ENCODE assay signal across 8 mouse cellular contexts in genomic region chr4:154026441-154026761, GRCm38 (mm10). TPM values are rescaled to one million over a fixed set of nuclear protein-coding genes. Genes with fewer than 3 reads are reported as not detected.
DNase-seq lines count a peak whose midpoint lies in the region; ATAC-seq and TF ChIP-seq lines count a peak whose summit lies in the region.

No protein-coding gene starts in this region.

- 30% methylated on average over 2 of the region's 2 CpGs for WGBS in cerebellum, adult 2 months
- WGBS in lung, postnatal 0 days: 21% methylated on average over 2 of the region's 2 CpGs
- 18% methylated on average over 2 of the region's 2 CpGs for WGBS in liver, embryonic 11.5 days
- 21% methylated on average over 2 of the region's 2 CpGs for WGBS in stomach, embryonic 16.5 days

- H3K27me3 ChIP-seq in cerebellum, adult 2 months (ENCODE audit: control insufficient read depth, insufficient read depth, low read length): no peaks in the 10 kb centered on the region
- H3K27me3 ChIP-seq in lung, postnatal 0 days (replicated peaks; ENCODE audit: insufficient read depth, low read length): no peaks in the 10 kb centered on the region
- no peaks in the 10 kb centered on the region for H3K27me3 ChIP-seq in liver, embryonic 11.5 days (replicated peaks; ENCODE audit: control insufficient read depth, insufficient read depth, low read length)
- H3K27me3 ChIP-seq in stomach, embryonic 16.5 days (ENCODE audit: control insufficient read depth, insufficient read depth, low read length): no peaks in the 10 kb centered on the region

- no peaks in the 10 kb centered on the region for H3K4me1 ChIP-seq in cerebellum, adult 2 months (ENCODE audit: control insufficient read depth, insufficient read depth, low read length)
- H3K4me1 ChIP-seq in lung, postnatal 0 days (ENCODE audit: insufficient read depth, low read depth, low read length): peaks cover 14% of the 10 kb centered on the region
- H3K4me1 ChIP-seq in liver, embryonic 11.5 days (replicated peaks; ENCODE audit: control insufficient read depth, insufficient read depth, low read length): peaks cover 49% of the 10 kb centered on the region
- peaks cover 39% of the 10 kb centered on the region for H3K4me1 ChIP-seq in stomach, embryonic 16.5 days (ENCODE audit: control insufficient read depth, insufficient read depth, low read length)

- no peak for TF ChIP-seq CTCF in cerebellum, adult 2 months (IDR thresholded peaks at IDR 0.05; ENCODE audit: borderline replicate concordance, insufficient read depth, low read depth, low read length)
- TF ChIP-seq CTCF in lung, postnatal 0 days (IDR thresholded peaks at IDR 0.05): no peak

- H3K4me2 ChIP-seq in lung, postnatal 0 days (replicated peaks; ENCODE audit: low read depth, low read length): peak overlapping the region; percentile 66
- peak overlapping the region; percentile 88 for H3K4me2 ChIP-seq in liver, embryonic 11.5 days
- H3K4me2 ChIP-seq in stomach, embryonic 16.5 days (ENCODE audit: low read depth, low read length): peak overlapping the region; percentile 81

- 0 out of 2 replicates have a peak, but pooled peaks cover 4% of the 10 kb centered on the region for H3K36me3 ChIP-seq in lung, postnatal 0 days (ENCODE audit: insufficient read depth, low read length)
- H3K36me3 ChIP-seq in liver, embryonic 11.5 days (ENCODE audit: control insufficient read depth, insufficient read depth, low read length): peaks cover 14% of the 10 kb centered on the region
- H3K36me3 ChIP-seq in stomach, embryonic 16.5 days (ENCODE audit: control insufficient read depth, insufficient read depth, low read length): 0 out of 2 replicates have a peak, but pooled peaks cover 4% of the 10 kb centered on the region

- no peak for TF ChIP-seq EP300 in lung, postnatal 0 days (IDR thresholded peaks at IDR 0.05)

- no peak for ATAC-seq in lung, postnatal 0 days
- no peak for ATAC-seq in liver, embryonic 11.5 days (replicated peaks; ENCODE audit: low FRiP score)
- ATAC-seq in stomach, embryonic 16.5 days (ENCODE audit: insufficient read depth, low FRiP score): no peak
- ATAC-seq in frontal cortex, adult (ENCODE audit: low TSS enrichment): no peak

- no peak overlapping the region for H3K9ac ChIP-seq in lung, postnatal 0 days (replicated peaks; ENCODE audit: low read depth)
- peak overlapping the region; percentile 92 for H3K9ac ChIP-seq in liver, embryonic 11.5 days (ENCODE audit: low read depth, low read length)
- H3K9ac ChIP-seq in stomach, embryonic 16.5 days (ENCODE audit: low read length): peak overlapping the region; percentile 77

- H3K9me3 ChIP-seq in lung, postnatal 0 days (ENCODE audit: low read length): no peaks in the 10 kb centered on the region
- no peaks in the 10 kb centered on the region for H3K9me3 ChIP-seq in liver, embryonic 11.5 days (ENCODE audit: control insufficient read depth, low read length)
- H3K9me3 ChIP-seq in stomach, embryonic 16.5 days (replicated peaks; ENCODE audit: control insufficient read depth, low read length): no peaks in the 10 kb centered on the region

- H3K27ac ChIP-seq in cerebellum, adult 2 months (ENCODE audit: insufficient read depth, low read length): no peak overlapping the region
- no peak overlapping the region for H3K27ac ChIP-seq in lung, postnatal 0 days (ENCODE audit: low read length)
- H3K27ac ChIP-seq in liver, embryonic 11.5 days (ENCODE audit: low read depth, low read length): peak overlapping the region; percentile 94; the same call in 1 of the 2 replicates
- no peak overlapping the region for H3K27ac ChIP-seq in stomach, embryonic 16.5 days (ENCODE audit: low read length)

- DNase-seq in cerebellum, adult 2 months: no peak
- no peak for DNase-seq in cerebellum, adult 18-20 months
- no peak for DNase-seq in lung, postnatal 0 days (ENCODE audit: low spot score)
- DNase-seq in lung, postnatal 36 days: no peak
- DNase-seq in liver, embryonic 11.5 days (ENCODE audit: low spot score): no peak
- DNase-seq in c-Kit-positive CD71-positive TER-119-positive erythroid progenitor cells, embryonic 14.5 days (ENCODE audit: low spot score): no peak

- no peak for TF ChIP-seq POLR2A in cerebellum, adult 2 months (IDR thresholded peaks at IDR 0.05; ENCODE audit: borderline replicate concordance, insufficient read depth, low read length)

- peak overlapping the region; percentile 56 for H3K4me3 ChIP-seq in cerebellum, adult 2 months (replicated peaks; ENCODE audit: insufficient read depth, low read depth, low read length)
- peak overlapping the region; percentile 43 for H3K4me3 ChIP-seq in lung, postnatal 0 days (ENCODE audit: low read depth, low read length)
- peak overlapping the region; percentile 81 for H3K4me3 ChIP-seq in liver, embryonic 11.5 days (ENCODE audit: low read depth, low read length)
- H3K4me3 ChIP-seq in stomach, embryonic 16.5 days (replicated peaks; ENCODE audit: low read length): peak overlapping the region; percentile 65

RNA-seq across cellular contexts. Expression of gene Smim1, which starts 0.4 kb away (rescaled TPM):
- 35.5 and 39.6 TPM in 2 replicates for polyA plus RNA-seq in cerebellum, adult 2 months (2012; rRNA removed)
- 57.9 and 59.4 TPM in 2 replicates for polyA plus RNA-seq in lung, postnatal 0 days (2015; fragmentation: Nextera tagmentation; extraction: Ambion mirVana)
- 414 and 426 TPM in 2 replicates for polyA plus RNA-seq in liver, embryonic 11.5 days (2014; fragmentation: Nextera tagmentation; extraction: Ambion mirVana)
- polyA plus RNA-seq in stomach, embryonic 16.5 days (2015; fragmentation: Nextera tagmentation; extraction: Ambion mirVana): 58.7 and 63.0 TPM in 2 replicates

RNA-seq across cellular contexts. Expression of gene Lrrc47, which starts 14.9 kb away (rescaled TPM):
- 44.8 and 45.0 TPM in 2 replicates for polyA plus RNA-seq in cerebellum, adult 2 months (2012; rRNA removed)
- polyA plus RNA-seq in lung, postnatal 0 days (2015; fragmentation: Nextera tagmentation; extraction: Ambion mirVana): 15.2 and 15.4 TPM in 2 replicates
- 20.3 and 22.5 TPM in 2 replicates for polyA plus RNA-seq in liver, embryonic 11.5 days (2014; fragmentation: Nextera tagmentation; extraction: Ambion mirVana)
- 8.6 and 10.9 TPM in 2 replicates for polyA plus RNA-seq in stomach, embryonic 16.5 days (2015; fragmentation: Nextera tagmentation; extraction: Ambion mirVana)

RNA-seq across cellular contexts. Expression of gene Ccdc27, which starts 16.1 kb away (rescaled TPM):
- polyA plus RNA-seq in cerebellum, adult 2 months (2012; rRNA removed): not detected in 2 replicates
- not detected in 2 replicates for polyA plus RNA-seq in lung, postnatal 0 days (2015; fragmentation: Nextera tagmentation; extraction: Ambion mirVana)
- 0.08 TPM in 1 of 2 replicates, not detected in the other for polyA plus RNA-seq in liver, embryonic 11.5 days (2014; fragmentation: Nextera tagmentation; extraction: Ambion mirVana)
- not detected in 2 replicates for polyA plus RNA-seq in stomach, embryonic 16.5 days (2015; fragmentation: Nextera tagmentation; extraction: Ambion mirVana)

RNA-seq across cellular contexts. Expression of gene Cep104, which starts 51.4 kb away (rescaled TPM):
- 23.6 and 23.9 TPM in 2 replicates for polyA plus RNA-seq in cerebellum, adult 2 months (2012; rRNA removed)
- 9.6 and 10.1 TPM in 2 replicates for polyA plus RNA-seq in lung, postnatal 0 days (2015; fragmentation: Nextera tagmentation; extraction: Ambion mirVana)
- 14.3 and 15.8 TPM in 2 replicates for polyA plus RNA-seq in liver, embryonic 11.5 days (2014; fragmentation: Nextera tagmentation; extraction: Ambion mirVana)
- polyA plus RNA-seq in stomach, embryonic 16.5 days (2015; fragmentation: Nextera tagmentation; extraction: Ambion mirVana): 12.0 and 13.9 TPM in 2 replicates

RNA-seq across cellular contexts. Expression of gene Dffb, which starts 51.5 kb away (rescaled TPM):
- polyA plus RNA-seq in cerebellum, adult 2 months (2012; rRNA removed): 21.6 and 27.3 TPM in 2 replicates
- 8.1 and 8.6 TPM in 2 replicates for polyA plus RNA-seq in lung, postnatal 0 days (2015; fragmentation: Nextera tagmentation; extraction: Ambion mirVana)
- polyA plus RNA-seq in liver, embryonic 11.5 days (2014; fragmentation: Nextera tagmentation; extraction: Ambion mirVana): 17.2 and 18.5 TPM in 2 replicates
- 12.4 and 12.8 TPM in 2 replicates for polyA plus RNA-seq in stomach, embryonic 16.5 days (2015; fragmentation: Nextera tagmentation; extraction: Ambion mirVana)
